Mouse (Mus musculus) E14TG2a.4 (cell line): ENCODE measurements around the gene Mboat7.

Source experiments
- CTCF ChIP-seq: conservative IDR thresholded peaks from 2 replicates; pipeline ENCODE4 v1.5.1; 2014; ENCODE audit warnings: low read length
- NANOG ChIP-seq: IDR thresholded peaks from 2 replicates; pipeline ENCODE4 v1.6.1; 2014; ENCODE audit warnings: borderline replicate concordance, low read length, mixed read lengths
- POU5F1 ChIP-seq: IDR thresholded peaks from 2 replicates; pipeline ENCODE4 v1.6.1; 2014; ENCODE audit warnings: low read length, borderline replicate concordance

DNA sequence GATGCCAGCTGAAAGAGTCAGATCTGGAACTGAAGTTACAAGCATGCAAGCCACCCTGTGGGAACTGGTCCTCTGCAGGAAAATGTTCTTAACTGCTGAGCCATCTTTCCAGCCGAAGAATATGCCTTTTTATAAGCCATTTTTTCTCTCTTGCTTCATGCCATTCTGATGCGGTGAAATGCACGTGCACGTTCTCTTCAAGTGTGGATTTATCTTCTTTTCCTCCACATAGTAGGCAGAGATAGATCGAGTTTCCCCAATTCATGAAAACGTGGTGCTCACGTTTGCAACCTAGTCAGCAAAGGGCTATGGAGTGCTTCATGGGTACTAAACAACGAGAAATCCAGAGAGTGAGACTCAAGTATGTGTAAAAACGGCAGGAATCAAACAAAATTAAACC lies 49.5 kb downstream of the Mboat7 start:
- TF ChIP-seq CTCF (no peak), NANOG (no peak), POU5F1 (no peak)
